Mouse (Mus musculus): ENCODE results near the gene Fxyd7. TPM values are rescaled to one million over a fixed set of nuclear protein-coding genes. Genes with fewer than 3 reads are reported as not detected.

The Fxyd7 gene
- polyA plus RNA-seq, 1 experiment from 2014 or later = 12.6 TPM

DNA sequence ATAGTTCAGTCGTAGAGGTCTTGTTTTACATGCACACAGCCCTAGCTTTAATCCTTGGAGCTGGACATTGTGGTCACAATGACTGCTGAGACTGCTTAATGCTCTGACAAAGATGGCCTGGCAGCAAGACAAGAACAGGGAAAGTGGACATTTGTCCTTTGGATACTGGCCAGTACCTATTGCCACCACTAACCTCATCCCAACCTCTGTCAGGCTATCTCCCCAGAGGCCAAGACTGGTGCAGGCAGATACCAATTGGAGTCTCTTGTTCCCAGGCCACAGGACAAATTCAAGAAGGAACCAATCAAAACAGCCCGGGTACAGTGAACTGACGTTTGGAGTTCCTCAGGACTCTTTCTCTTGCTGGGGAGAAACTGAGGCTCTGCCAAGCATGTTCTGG is 36.9 kb upstream of the Fxyd7 start:
- no peak overlapping the region for H3K27ac ChIP-seq (ENCODE audit: low read depth, low read length)
- ATAC-seq (ENCODE audit: low FRiP score) = no peak

DNA sequence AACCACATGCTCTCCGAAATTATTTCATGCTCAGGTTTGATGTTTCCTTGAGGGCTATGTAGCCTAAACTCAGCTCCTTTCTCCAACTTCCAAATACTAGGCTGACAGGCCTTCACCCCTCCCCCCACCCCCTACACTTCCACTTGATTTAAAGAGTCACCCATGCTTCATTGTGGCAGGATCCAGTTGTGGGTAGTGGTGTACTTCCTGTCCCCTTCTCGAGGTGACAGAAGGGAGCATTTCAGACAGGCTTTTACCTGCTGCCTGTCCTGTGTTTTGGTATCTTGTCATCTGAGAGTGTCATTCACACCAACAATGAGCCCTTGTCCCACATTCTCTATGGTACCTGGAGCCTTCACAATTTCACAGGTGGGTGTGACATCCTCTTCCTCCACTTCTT is 36.0 kb upstream of the Fxyd7 start:
- WGBS = 70% methylated on average over 2 of the region's 2 CpGs

More for the DNA sequence above, 36.9 kb upstream of the Fxyd7 start:
- Histone ChIP-seq H3K4me1 (replicated peaks; ENCODE audit: control insufficient read depth, insufficient read depth, low read length) (no peaks in the 10 kb centered on the region), H3K4me2 (replicated peaks; ENCODE audit: low read depth, low read length) (no peak overlapping the region), H3K4me3 (ENCODE audit: low read depth, low read length) (no peak overlapping the region), H3K9me3 (ENCODE audit: control insufficient read depth, low read length) (no peaks in the 10 kb centered on the region), H3K9ac (ENCODE audit: low read depth, low read length) (no peak overlapping the region), H3K36me3 (ENCODE audit: control insufficient read depth, insufficient read depth, low read length) (no peaks in the 10 kb centered on the region), H3K27me3 (ENCODE audit: control insufficient read depth, insufficient read depth, low read length) (no peaks in the 10 kb centered on the region)
- DNase-seq (ENCODE audit: low spot score) = no peak
- 64% methylated on average over 3 of the region's 3 CpGs for WGBS

DNA sequence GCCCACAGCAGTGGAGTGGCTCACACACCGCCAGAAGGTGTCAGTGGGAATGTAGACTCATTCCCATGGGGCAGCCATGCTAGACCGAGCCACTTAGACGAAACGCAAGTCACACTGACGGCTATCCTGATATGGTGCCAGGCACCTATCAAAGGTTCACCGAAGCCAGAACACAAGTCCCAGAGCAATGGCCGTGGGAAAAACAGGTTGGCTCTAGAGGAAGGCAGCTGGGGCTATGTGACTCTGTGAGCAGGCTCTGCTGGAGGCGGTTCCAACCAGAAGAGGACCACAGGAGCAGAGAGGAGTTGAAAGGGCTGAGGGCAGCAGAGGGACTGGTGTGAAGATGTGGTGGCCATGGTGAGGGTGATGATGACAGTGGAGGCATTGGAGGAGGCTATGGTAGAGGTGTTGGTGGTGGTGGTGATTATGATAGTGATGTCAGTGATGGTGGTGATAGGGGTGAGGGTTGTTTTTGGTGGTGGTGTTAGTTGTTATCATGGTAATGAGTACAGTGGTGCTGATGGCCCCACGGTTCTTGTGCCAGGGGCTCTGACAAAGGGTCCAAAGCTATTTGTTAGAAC is 35.0 kb upstream of the Fxyd7 start:
- DNase-seq (ENCODE audit: low spot score) = no peak
- Histone ChIP-seq H3K4me1 (replicated peaks; ENCODE audit: control insufficient read depth, insufficient read depth, low read length) (no peaks in the 10 kb centered on the region), H3K4me3 (ENCODE audit: low read depth, low read length) (no peak overlapping the region), H3K27ac (ENCODE audit: low read depth, low read length) (no peak overlapping the region), H3K36me3 (ENCODE audit: control insufficient read depth, insufficient read depth, low read length) (no peaks in the 10 kb centered on the region), H3K4me2 (replicated peaks; ENCODE audit: low read depth, low read length) (no peak overlapping the region), H3K9me3 (ENCODE audit: control insufficient read depth, low read length) (no peaks in the 10 kb centered on the region), H3K9ac (ENCODE audit: low read depth, low read length) (no peak overlapping the region), H3K27me3 (ENCODE audit: control insufficient read depth, insufficient read depth, low read length) (no peaks in the 10 kb centered on the region)
- no peak for ATAC-seq (ENCODE audit: low FRiP score)
- 90% methylated on average over 9 of the region's 9 CpGs for WGBS

More for the DNA sequence above, 36.0 kb upstream of the Fxyd7 start:
- Histone ChIP-seq H3K9me3 (ENCODE audit: control insufficient read depth, low read length) (no peaks in the 10 kb centered on the region), H3K4me2 (replicated peaks; ENCODE audit: low read depth, low read length) (no peak overlapping the region), H3K4me3 (ENCODE audit: low read depth, low read length) (no peak overlapping the region), H3K9ac (ENCODE audit: low read depth, low read length) (no peak overlapping the region), H3K4me1 (replicated peaks; ENCODE audit: control insufficient read depth, insufficient read depth, low read length) (no peaks in the 10 kb centered on the region), H3K27me3 (ENCODE audit: control insufficient read depth, insufficient read depth, low read length) (no peaks in the 10 kb centered on the region), H3K27ac (ENCODE audit: low read depth, low read length) (no peak overlapping the region), H3K36me3 (ENCODE audit: control insufficient read depth, insufficient read depth, low read length) (no peaks in the 10 kb centered on the region)
- DNase-seq (ENCODE audit: low spot score) (no peak), ATAC-seq (ENCODE audit: low FRiP score) (no peak)

GRCm38 (mm10) chr7:31085171-31085570 is 33.9 kb upstream of the Fxyd7 start:
- no peaks in the 10 kb centered on the region for H3K27me3 ChIP-seq (ENCODE audit: control insufficient read depth, insufficient read depth, low read length)
- ATAC-seq (ENCODE audit: low FRiP score) (peak; percentile 65), DNase-seq (ENCODE audit: low spot score) (peak; percentile 38)
- no peaks in the 10 kb centered on the region for H3K36me3 ChIP-seq (ENCODE audit: control insufficient read depth, insufficient read depth, low read length)
- H3K4me1 ChIP-seq (replicated peaks; ENCODE audit: control insufficient read depth, insufficient read depth, low read length) = no peaks in the 10 kb centered on the region
- no peaks in the 10 kb centered on the region for H3K9me3 ChIP-seq (ENCODE audit: control insufficient read depth, low read length)
- H3K9ac ChIP-seq (ENCODE audit: low read depth, low read length) = no peak overlapping the region
- no peak overlapping the region for H3K4me3 ChIP-seq (ENCODE audit: low read depth, low read length)
- no peak overlapping the region for H3K4me2 ChIP-seq (replicated peaks; ENCODE audit: low read depth, low read length)
- WGBS = 16% methylated on average over 3 of the region's 3 CpGs
- H3K27ac ChIP-seq (ENCODE audit: low read depth, low read length) = peak overlapping the region; percentile 11; the same call in 1 of the 2 replicates

DNA sequence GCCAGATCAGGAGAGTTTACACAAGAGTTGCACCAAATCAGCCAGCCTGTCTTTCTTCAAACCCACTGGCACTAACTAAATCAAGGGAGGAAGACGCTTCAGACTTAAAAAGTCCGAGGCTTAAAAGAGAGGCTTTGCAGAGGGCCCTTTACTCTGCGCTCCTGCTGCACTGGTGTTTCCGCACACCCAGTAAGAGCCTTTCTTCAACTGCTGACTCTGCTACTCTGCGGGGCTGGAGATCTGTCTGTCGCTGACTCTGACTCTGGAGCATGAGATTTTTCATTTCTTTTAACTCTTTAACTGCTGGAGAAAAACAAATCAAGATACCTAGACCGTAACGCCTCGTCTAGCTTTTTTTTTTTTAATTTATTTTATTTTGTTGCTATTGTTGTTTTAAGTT is 32.9 kb upstream of the Fxyd7 start:
- DNase-seq (ENCODE audit: low spot score) = no peak

DNA sequence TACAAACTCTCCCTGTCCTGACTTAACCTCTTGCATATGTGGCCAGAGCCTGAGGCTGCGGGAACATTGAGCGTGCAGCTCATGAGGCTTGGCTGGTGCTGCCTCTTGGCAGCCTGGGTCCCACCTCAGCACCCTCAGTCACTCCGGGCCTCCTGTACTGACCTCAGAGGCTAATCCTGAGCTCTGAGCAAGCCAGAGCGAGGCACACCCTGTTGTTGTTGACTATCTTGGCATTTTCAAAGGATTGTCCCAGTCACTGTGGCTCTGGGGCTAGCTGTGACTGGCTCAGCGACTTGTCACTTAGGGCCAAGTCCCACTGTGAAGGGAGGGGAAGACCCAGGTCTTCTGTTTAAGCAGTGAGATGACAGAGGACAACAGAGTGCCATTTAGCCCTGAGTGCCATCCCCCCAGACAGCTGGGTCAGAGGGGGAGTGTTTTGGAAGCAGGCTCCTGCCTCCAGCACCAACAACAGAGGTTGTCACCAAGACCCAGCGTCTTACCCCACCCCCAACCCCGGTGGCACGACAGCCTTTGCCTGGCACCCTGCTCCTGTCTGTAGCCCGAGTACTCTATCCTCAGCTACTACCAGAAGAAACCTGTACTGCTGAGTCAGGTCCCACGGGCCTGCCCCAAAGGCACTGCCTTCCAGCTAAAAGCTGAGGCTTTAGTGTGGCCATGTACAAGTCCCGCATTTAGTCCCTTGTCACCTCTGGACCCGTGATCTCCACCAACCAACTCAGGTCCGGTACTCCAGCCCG is 31.7 kb upstream of the Fxyd7 start:
- H3K36me3 ChIP-seq (ENCODE audit: control insufficient read depth, insufficient read depth, low read length) = no peaks in the 10 kb centered on the region
- H3K27ac ChIP-seq (ENCODE audit: low read depth, low read length) = no peak overlapping the region
- DNase-seq (ENCODE audit: low spot score) (no peak), ATAC-seq (ENCODE audit: low FRiP score) (peak; percentile 24; the same call in 1 of the 2 replicates)
- no peak overlapping the region for H3K4me2 ChIP-seq (replicated peaks; ENCODE audit: low read depth, low read length)
- no peaks in the 10 kb centered on the region for H3K4me1 ChIP-seq (replicated peaks; ENCODE audit: control insufficient read depth, insufficient read depth, low read length)
- H3K27me3 ChIP-seq (ENCODE audit: control insufficient read depth, insufficient read depth, low read length) = no peaks in the 10 kb centered on the region
- 60% methylated on average over 14 of the region's 14 CpGs for WGBS
- H3K4me3 ChIP-seq (ENCODE audit: low read depth, low read length) = no peak overlapping the region
- no peaks in the 10 kb centered on the region for H3K9me3 ChIP-seq (ENCODE audit: control insufficient read depth, low read length)
- H3K9ac ChIP-seq (ENCODE audit: low read depth, low read length) = no peak overlapping the region

More for the DNA sequence above, 32.9 kb upstream of the Fxyd7 start:
- H3K27me3 ChIP-seq (ENCODE audit: control insufficient read depth, insufficient read depth, low read length) = no peaks in the 10 kb centered on the region
- H3K4me1 ChIP-seq (replicated peaks; ENCODE audit: control insufficient read depth, insufficient read depth, low read length) = no peaks in the 10 kb centered on the region
- no peak overlapping the region for H3K27ac ChIP-seq (ENCODE audit: low read depth, low read length)
- H3K9me3 ChIP-seq (ENCODE audit: control insufficient read depth, low read length) = no peaks in the 10 kb centered on the region
- H3K9ac ChIP-seq (ENCODE audit: low read depth, low read length) = no peak overlapping the region
- H3K4me2 ChIP-seq (replicated peaks; ENCODE audit: low read depth, low read length) = no peak overlapping the region
- H3K4me3 ChIP-seq (ENCODE audit: low read depth, low read length) = no peak overlapping the region
- 57% methylated on average over 9 of the region's 9 CpGs for WGBS
- H3K36me3 ChIP-seq (ENCODE audit: control insufficient read depth, insufficient read depth, low read length) = no peaks in the 10 kb centered on the region
- no peak for ATAC-seq (ENCODE audit: low FRiP score)

DNA sequence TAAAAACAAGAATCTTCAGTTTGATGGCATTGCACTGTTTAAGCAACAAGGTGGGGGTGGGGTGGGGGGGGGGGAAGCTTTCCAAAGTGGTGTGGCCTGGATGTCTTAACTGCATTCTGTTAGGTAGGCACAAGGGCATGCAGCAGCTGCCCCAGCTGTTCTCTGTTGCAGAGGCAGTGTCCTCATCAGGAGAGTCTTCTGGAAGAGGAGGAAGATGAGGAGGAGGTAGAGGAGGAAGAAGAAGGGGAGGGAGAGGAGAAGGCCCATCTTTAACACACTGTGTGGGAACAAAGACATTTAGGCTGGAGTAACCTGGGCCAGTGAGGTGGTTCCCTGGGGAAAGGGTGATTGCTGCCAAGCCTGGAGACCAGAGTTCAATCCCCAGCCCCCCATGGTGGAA is 30.8 kb upstream of the Fxyd7 start:
- DNase-seq (ENCODE audit: low spot score) (no peak), ATAC-seq (ENCODE audit: low FRiP score) (no peak)
- no peak overlapping the region for H3K4me3 ChIP-seq (ENCODE audit: low read depth, low read length)
- H3K4me2 ChIP-seq (replicated peaks; ENCODE audit: low read depth, low read length) = no peak overlapping the region
- H3K27ac ChIP-seq (ENCODE audit: low read depth, low read length) = no peak overlapping the region
- no peaks in the 10 kb centered on the region for H3K36me3 ChIP-seq (ENCODE audit: control insufficient read depth, insufficient read depth, low read length)
- H3K4me1 ChIP-seq (replicated peaks; ENCODE audit: control insufficient read depth, insufficient read depth, low read length) = no peaks in the 10 kb centered on the region
- H3K27me3 ChIP-seq (ENCODE audit: control insufficient read depth, insufficient read depth, low read length) = no peaks in the 10 kb centered on the region
- no peaks in the 10 kb centered on the region for H3K9me3 ChIP-seq (ENCODE audit: control insufficient read depth, low read length)
- no peak overlapping the region for H3K9ac ChIP-seq (ENCODE audit: low read depth, low read length)

- no peak overlapping the region for H3K27ac ChIP-seq (ENCODE audit: low read depth, low read length)
- H3K4me1 ChIP-seq (replicated peaks; ENCODE audit: control insufficient read depth, insufficient read depth, low read length) = no peaks in the 10 kb centered on the region
- no peak overlapping the region for H3K4me2 ChIP-seq (replicated peaks; ENCODE audit: low read depth, low read length)
- H3K9ac ChIP-seq (ENCODE audit: low read depth, low read length) = no peak overlapping the region
- DNase-seq (ENCODE audit: low spot score) = no peak
- 54% methylated on average over 1 of the region's 1 CpGs for WGBS
- no peak for ATAC-seq (ENCODE audit: low FRiP score)
- H3K9me3 ChIP-seq (ENCODE audit: control insufficient read depth, low read length) = no peaks in the 10 kb centered on the region
- H3K27me3 ChIP-seq (ENCODE audit: control insufficient read depth, insufficient read depth, low read length) = no peaks in the 10 kb centered on the region
- H3K4me3 ChIP-seq (ENCODE audit: low read depth, low read length) = no peak overlapping the region
- H3K36me3 ChIP-seq (ENCODE audit: control insufficient read depth, insufficient read depth, low read length) = no peaks in the 10 kb centered on the region
These were observed 29.8 kb upstream of the Fxyd7 start for GRCm38 (mm10) chr7:31081106-31081505.

DNA sequence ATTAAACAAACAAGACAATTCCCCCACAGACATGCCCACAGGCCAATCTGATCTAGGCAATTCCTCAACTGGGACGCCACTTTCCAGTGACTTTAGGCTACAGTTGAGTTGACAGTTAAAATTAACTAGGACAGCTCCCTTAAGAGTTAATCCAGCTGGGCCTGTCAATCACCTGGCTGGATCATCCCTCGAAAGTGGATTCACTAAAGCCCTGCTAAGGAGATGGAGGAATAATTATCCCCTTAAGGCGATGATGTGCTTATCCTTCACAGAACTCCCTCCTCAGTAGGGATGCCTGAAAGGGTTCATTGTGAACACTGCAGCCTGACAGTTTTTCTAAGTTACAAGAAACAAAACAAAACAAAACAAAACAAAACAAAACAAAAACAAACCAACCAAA is 29.3 kb upstream of the Fxyd7 start:
- Histone ChIP-seq H3K36me3 (ENCODE audit: control insufficient read depth, insufficient read depth, low read length) (no peaks in the 10 kb centered on the region), H3K9ac (ENCODE audit: low read depth, low read length) (no peak overlapping the region), H3K27me3 (ENCODE audit: control insufficient read depth, insufficient read depth, low read length) (no peaks in the 10 kb centered on the region), H3K4me3 (ENCODE audit: low read depth, low read length) (no peak overlapping the region), H3K9me3 (ENCODE audit: control insufficient read depth, low read length) (no peaks in the 10 kb centered on the region), H3K27ac (ENCODE audit: low read depth, low read length) (no peak overlapping the region), H3K4me1 (replicated peaks; ENCODE audit: control insufficient read depth, insufficient read depth, low read length) (no peaks in the 10 kb centered on the region), H3K4me2 (replicated peaks; ENCODE audit: low read depth, low read length) (no peak overlapping the region)
- DNase-seq (ENCODE audit: low spot score) = no peak
- no peak for ATAC-seq (ENCODE audit: low FRiP score)
- 52% methylated on average over 3 of the region's 3 CpGs for WGBS
